Mouse (Mus musculus): Measurements from ENCODE around the gene Hcn1.

DNA sequence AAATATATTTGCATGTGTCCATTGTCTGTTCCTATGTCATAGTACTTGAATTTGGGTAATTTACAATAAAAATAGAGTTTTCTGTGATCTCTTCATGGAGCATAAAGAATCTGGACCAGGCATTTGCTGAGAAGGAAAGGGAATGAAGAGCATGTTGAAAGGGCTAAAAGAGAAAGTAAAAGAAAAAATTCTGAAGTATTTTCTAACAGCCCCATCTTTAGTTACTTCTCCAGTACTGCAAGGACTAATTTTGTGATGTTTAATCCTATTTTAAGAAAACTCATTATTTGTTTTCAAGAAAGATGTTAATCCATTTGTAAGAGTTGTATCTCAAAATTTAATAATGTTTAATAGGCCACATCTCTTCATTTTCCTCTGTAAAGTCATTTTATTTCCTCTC lies 198.9 kb downstream of the Hcn1 start:
- TF ChIP-seq POLR2A (IDR thresholded peaks at IDR 0.05; ENCODE audit: borderline replicate concordance, insufficient read depth, low read length) = no peak
- TF ChIP-seq CTCF (IDR thresholded peaks at IDR 0.05; ENCODE audit: borderline replicate concordance, insufficient read depth, low read depth, low read length) = no peak
